Mouse (Mus musculus) CH12.LX (cell line): Measurements from ENCODE around the gene Selenoo. TPM values are rescaled to one million over a fixed set of nuclear protein-coding genes. Genes with fewer than 3 reads are reported as not detected.

Experiments used
- DNase-seq: peaks from one replicate; pipeline ENCODE4 v3.0.0-alpha.2; 2013; ENCODE audit errors: extremely low read depth
- H3K27ac ChIP-seq: 2 replicates; pipeline ENCODE4 v1.5.1; 2012; ENCODE audit warnings: low read depth, mild to moderate bottlenecking, control low read depth, moderate library complexity; ENCODE audit not compliant: insufficient read depth
- H3K27me3 ChIP-seq: replicated peaks from 2 replicates; pipeline ENCODE3; 2012; ENCODE audit warnings: inconsistent platforms
- H3K36me3 ChIP-seq, 2 experiments: replicated peaks in 1 of 2; 2 replicates each; pipeline versions ENCODE3 to v1.6.1; 2012; ENCODE audit warnings: inconsistent platforms in 1 of 2, low read length in 1 of 2, mild to moderate bottlenecking in 1 of 2, mixed read lengths in 1 of 2, moderate library complexity in 1 of 2; ENCODE audit not compliant: control insufficient read depth in 1 of 2, insufficient read depth in 1 of 2
- H3K4me1 ChIP-seq, 2 experiments: 2 replicates each; pipeline ENCODE4 v1.6.1; 2012; ENCODE audit warnings: inconsistent platforms in 1 of 2, moderate library complexity in 1 of 2; ENCODE audit not compliant: insufficient read depth in 2 of 2, control insufficient read depth in 1 of 2
- H3K4me2 ChIP-seq: 2 replicates; pipeline ENCODE4 v1.6.1; 2012; ENCODE audit warnings: low read depth, mild to moderate bottlenecking, control low read depth; ENCODE audit not compliant: poor library complexity, insufficient read depth, severe bottlenecking
- H3K4me3 ChIP-seq, 3 experiments: fragments of 150-350 bp in 1 of 3; sonication (generic) in 1 of 3; replicated peaks in 1 of 3; 2 replicates each; pipeline versions ENCODE3 to v1.5.1; 2011 to 2012; ENCODE audit warnings: low read depth in 2 of 3, low read length in 2 of 3, mild to moderate bottlenecking in 2 of 3, moderate library complexity in 2 of 3, control low read depth in 1 of 3, improper control_type of control experiment in 1 of 3, inconsistent platforms in 1 of 3, mixed read lengths in 1 of 3; ENCODE audit not compliant: poor library complexity in 1 of 3
- H3K79me2 ChIP-seq: replicated peaks from 2 replicates; pipeline ENCODE4 v1.6.1; 2012; ENCODE audit warnings: mild to moderate bottlenecking, moderate library complexity; ENCODE audit not compliant: control insufficient read depth, poor library complexity, insufficient read depth, severe bottlenecking; ENCODE audit errors: extremely low read depth
- H3K9ac ChIP-seq: 2 replicates; pipeline ENCODE4 v1.6.1; 2012; ENCODE audit warnings: low read depth, mild to moderate bottlenecking, control low read depth, moderate library complexity; ENCODE audit not compliant: insufficient read depth
- H3K9me3 ChIP-seq: replicated peaks from 2 replicates; pipeline ENCODE3; 2012; ENCODE audit warnings: low read length, inconsistent platforms, mixed read lengths
- BHLHE40 ChIP-seq: IDR thresholded peaks from 2 replicates; pipeline ENCODE4 v1.6.1; 2011; ENCODE audit warnings: mild to moderate bottlenecking, low read depth, low read length, improper control_type of control experiment
- CHD2 ChIP-seq: IDR thresholded peaks from 2 replicates; pipeline ENCODE4 v1.6.1; 2011; ENCODE audit warnings: low read length, improper control_type of control experiment
- E2F4 ChIP-seq: IDR thresholded peaks from 2 replicates; pipeline ENCODE4 v1.6.1; 2011; ENCODE audit warnings: low read depth, low read length, improper control_type of control experiment; ENCODE audit not compliant: insufficient replicate concordance
- ELF1 ChIP-seq: IDR thresholded peaks from 2 replicates; pipeline ENCODE4 v1.6.1; 2014; ENCODE audit warnings: low read depth, mild to moderate bottlenecking, inconsistent platforms, low read length, improper control_type of control experiment
- EP300 ChIP-seq: IDR thresholded peaks from 2 replicates; pipeline ENCODE4 v1.6.1; 2011; ENCODE audit warnings: low read length, improper control_type of control experiment
- ETS1 ChIP-seq: conservative IDR thresholded peaks from 2 replicates; pipeline ENCODE4 v1.6.1; 2012; ENCODE audit warnings: low read depth, mild to moderate bottlenecking, inconsistent platforms, low read length, improper control_type of control experiment, moderate library complexity
- GABPA ChIP-seq: IDR thresholded peaks from 2 replicates; pipeline ENCODE4 v1.6.1; 2012; ENCODE audit warnings: low read depth, low read length, improper control_type of control experiment, inconsistent platforms; ENCODE audit not compliant: insufficient replicate concordance
- JUND ChIP-seq: conservative IDR thresholded peaks from 2 replicates; pipeline ENCODE4 v1.6.1; 2011; ENCODE audit warnings: low read depth, low read length, improper control_type of control experiment
- MAFK ChIP-seq: IDR thresholded peaks from 2 replicates; pipeline ENCODE4 v1.6.1; 2011; ENCODE audit warnings: low read length, improper control_type of control experiment; ENCODE audit not compliant: insufficient replicate concordance
- MAZ ChIP-seq: IDR thresholded peaks from 2 replicates; pipeline ENCODE4 v1.6.1; 2012; ENCODE audit warnings: low read depth, mild to moderate bottlenecking, inconsistent platforms, low read length, improper control_type of control experiment, moderate library complexity
- MEF2A ChIP-seq: IDR thresholded peaks from 2 replicates; pipeline ENCODE4 v1.6.1; 2014; ENCODE audit warnings: low read depth, mild to moderate bottlenecking, inconsistent platforms, low read length, improper control_type of control experiment, borderline replicate concordance
- MYC ChIP-seq: IDR thresholded peaks from 2 replicates; pipeline ENCODE4 v1.6.1; 2011; ENCODE audit warnings: low read depth, mild to moderate bottlenecking, improper control_type of control experiment, low read length
- POLR2AphosphoS2 ChIP-seq: IDR thresholded peaks from 2 replicates; pipeline ENCODE4 v1.6.1; 2011; ENCODE audit warnings: low read depth, low read length, improper control_type of control experiment
- SIN3A ChIP-seq: IDR thresholded peaks from 2 replicates; pipeline ENCODE4 v1.6.1; 2012; ENCODE audit warnings: low read length, improper control_type of control experiment, inconsistent platforms
- TBP ChIP-seq: conservative IDR thresholded peaks from 2 replicates; pipeline ENCODE4 v1.6.1; 2011; ENCODE audit warnings: low read depth, low read length, improper control_type of control experiment
- TCF12 ChIP-seq: IDR thresholded peaks from 2 replicates; pipeline ENCODE4 v1.6.1; 2014; ENCODE audit warnings: low read depth, mild to moderate bottlenecking, inconsistent platforms, low read length, improper control_type of control experiment
- UBTF ChIP-seq: IDR thresholded peaks from 2 replicates; pipeline ENCODE4 v1.6.1; 2012; ENCODE audit warnings: low read depth, mild to moderate bottlenecking, inconsistent platforms, low read length, improper control_type of control experiment, moderate library complexity
- USF1 ChIP-seq: IDR thresholded peaks from 2 replicates; pipeline ENCODE4 v1.6.1; 2014; ENCODE audit warnings: low read depth, mild to moderate bottlenecking, inconsistent platforms, low read length, improper control_type of control experiment
- ZNF384 ChIP-seq: IDR thresholded peaks from 2 replicates; pipeline ENCODE4 v1.6.1; 2012; ENCODE audit warnings: low read depth, low read length, improper control_type of control experiment, inconsistent platforms
- dilution Hi-C: fragments of 300-500 bp; cut with MboI; formaldehyde crosslinking; loops from 2 replicates; pipeline ENCODE4 v1.14.3; 2020; ENCODE audit warnings: low sequenced_read_pairs; ENCODE audit not compliant: extremely low pct_unique_long_range_greater_than_20kb, extremely low pct_ligation_motif_present
- in situ Hi-C: fragments of 300-500 bp; cut with MboI; formaldehyde crosslinking; loops from 3 replicates; pipeline ENCODE4 v1.14.3; 2019; ENCODE audit warnings: low sequenced_read_pairs, low pct_ligation_motif_present, low pct_unique_long_range_greater_than_20kb, mixed read lengths
- polyA plus RNA-seq: library from polyadenylated mRNA; unstranded; fragments of >175 nt; gene quantifications from 2 replicates; pipeline ENCODE4 v1.2.1, GENCODE M21; 2012; ENCODE audit warnings: low read depth; ENCODE audit not compliant: insufficient read length
- total RNA-seq, 2 experiments: library from RNA; depleted of rRNA; stranded (reverse); fragments of 300-350 nt in 1 of 2; fragments of >200 nt in 1 of 2; gene quantifications; 2 replicates each; pipeline ENCODE4 v1.2.3; 2012 to 2014

The Selenoo gene
- total and polyA plus RNA-seq, 3 experiments = 3.7 to 11.7 (median 8.7) TPM

- Histone ChIP-seq H3K27ac (no peak overlapping the region), H3K27me3 (peaks cover 68% of the 10 kb centered on the region), H3K9me3 (peaks cover 5% of the 10 kb centered on the region), H3K4me3 (no peak overlapping the region), H3K9ac (no peak overlapping the region), H3K79me2 (no peaks in the 10 kb centered on the region), H3K4me1 (peaks cover 2 to 8% of the 10 kb centered on the region in 2 experiments; a peak in 2 of 4 replicates), H3K36me3 (no peaks in the 10 kb centered on the region), H3K4me2 (no peak overlapping the region)
- dilution Hi-C loops (no loop called here), in situ Hi-C loops (loop anchor here (25.0 kb wide), 1 partner anchor 107 kb away; the partner anchor contains the start of gene Ttll8)
- DNase-seq = no peak
- TF ChIP-seq TBP = no peak
- TF ChIP-seq ZNF384 = no peak
- TF ChIP-seq EP300 = no peak
- no peak for TF ChIP-seq MEF2A
- TF ChIP-seq BHLHE40 = no peak
- TF ChIP-seq USF1 = no peak
- no peak for TF ChIP-seq JUND
- TF ChIP-seq ELF1 = no peak
- no peak for TF ChIP-seq GABPA
Observed at GRCm38 (mm10) chr15:89069336-89069840, 19.5 kb upstream of the Selenoo start.

GRCm38 (mm10) chr15:89070606-89071005, 18.3 kb upstream of the Selenoo start:
- Histone ChIP-seq H3K9ac (no peak overlapping the region), H3K27me3 (peaks cover 69% of the 10 kb centered on the region), H3K4me1 (peaks cover 6 to 18% of the 10 kb centered on the region in 2 experiments; a peak in 2 of 4 replicates), H3K79me2 (no peaks in the 10 kb centered on the region), H3K4me2 (no peak overlapping the region), H3K36me3 (no peaks in the 10 kb centered on the region), H3K27ac (no peak overlapping the region), H3K9me3 (peaks cover 5% of the 10 kb centered on the region), H3K4me3 (no peak overlapping the region)
- TF ChIP-seq MAFK (no peak), POLR2AphosphoS2 (no peak), ETS1 (no peak), MYC (no peak), SIN3A (no peak), ZNF384 (no peak), MEF2A (no peak), CHD2 (no peak), MAZ (no peak), USF1 (no peak), E2F4 (no peak), TCF12 (no peak), UBTF (no peak)
- no peak for DNase-seq
- in situ Hi-C loops = loop anchor here (10.0 to 25.0 kb wide), 3 partner anchors 108 to 354 kb away; partner anchors contain the start of genes C730034F03Rik, Chkb, Cpt1b and Gm44502
- dilution Hi-C loops = no loop called here
